In the genomic region with DNA sequence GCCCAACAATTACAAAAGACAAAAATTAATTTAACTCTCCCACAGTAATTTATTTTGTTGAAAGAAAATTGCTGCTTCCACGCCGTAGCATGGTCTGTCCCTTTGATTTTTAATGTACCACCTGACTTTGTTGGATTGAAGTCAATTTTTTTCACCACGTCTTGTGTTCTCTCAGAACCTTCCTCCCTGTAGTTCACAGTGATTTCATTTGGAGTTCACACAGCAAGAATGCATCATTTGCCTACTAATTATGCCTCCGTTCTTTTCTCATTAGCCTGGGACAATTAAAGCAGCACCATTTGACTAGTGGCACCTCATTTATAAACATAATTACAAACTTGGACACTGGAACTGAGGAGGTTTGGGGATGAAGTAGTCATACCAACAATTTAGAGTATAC, we compare ENCODE assay signal across 25 mouse cellular contexts.
DNase-seq lines count a peak whose midpoint lies in the region; ATAC-seq and TF ChIP-seq lines count a peak whose summit lies in the region.
"Had no signal": no experiment of that assay in that cellular context is flagged by ENCODE, and none has a peak within 500 bp of the region (broad histone marks: within the 10 kb centered on the region; RNA-seq: fewer than 3 reads in every experiment).

No protein-coding gene starts in this region.

- H3K36me3 ChIP-seq in midbrain, postnatal 0 days (ENCODE audit: insufficient read depth, low read length), result no peaks in the 10 kb centered on the region
- H3K36me3 ChIP-seq in midbrain, embryonic 13.5 days, result no peaks in the 10 kb centered on the region
- no peaks in the 10 kb centered on the region for H3K36me3 ChIP-seq in forebrain, embryonic 12.5 days (replicated peaks)
- no peaks in the 10 kb centered on the region for H3K36me3 ChIP-seq in forebrain, embryonic 16.5 days (ENCODE audit: control insufficient read depth, insufficient read depth)
- no peaks in the 10 kb centered on the region for H3K36me3 ChIP-seq in neural tube, embryonic 14.5 days (ENCODE audit: control insufficient read depth, insufficient read depth, low read length)
- no peaks in the 10 kb centered on the region for H3K36me3 ChIP-seq in kidney, embryonic 14.5 days (ENCODE audit: control insufficient read depth, insufficient read depth, low read length)
- H3K36me3 ChIP-seq: embryonic facial prominence, embryonic 12.5 days; heart, embryonic 10.5 days; limb, embryonic 15.5 days had no signal

- no peak overlapping the region for H3K9ac ChIP-seq in midbrain, postnatal 0 days (replicated peaks; ENCODE audit: low read length, poor library complexity, severe bottlenecking)
- no peak overlapping the region for H3K9ac ChIP-seq in midbrain, embryonic 13.5 days (replicated peaks)
- no peak overlapping the region for H3K9ac ChIP-seq in forebrain, embryonic 12.5 days
- H3K9ac ChIP-seq in forebrain, embryonic 16.5 days (replicated peaks; ENCODE audit: low read depth, low read length), result no peak overlapping the region
- no peak overlapping the region for H3K9ac ChIP-seq in neural tube, embryonic 14.5 days (replicated peaks; ENCODE audit: low read depth, low read length)
- no peak overlapping the region for H3K9ac ChIP-seq in kidney, embryonic 14.5 days (ENCODE audit: low read depth, low read length)
- H3K9ac ChIP-seq: embryonic facial prominence, embryonic 12.5 days; limb, embryonic 15.5 days; liver, embryonic 14.5 days; lung, embryonic 14.5 days had no signal

- no peak for TF ChIP-seq CTCF in midbrain, postnatal 0 days (IDR thresholded peaks at IDR 0.05)

- no peaks in the 10 kb centered on the region for H3K4me1 ChIP-seq in midbrain, postnatal 0 days (ENCODE audit: insufficient read depth, low read length)
- H3K4me1 ChIP-seq in midbrain, embryonic 13.5 days (replicated peaks), result no peaks in the 10 kb centered on the region
- H3K4me1 ChIP-seq in forebrain, embryonic 12.5 days, result no peaks in the 10 kb centered on the region
- H3K4me1 ChIP-seq in forebrain, embryonic 16.5 days (replicated peaks; ENCODE audit: control insufficient read depth, insufficient read depth, low read length), result no peaks in the 10 kb centered on the region
- H3K4me1 ChIP-seq in neural tube, embryonic 14.5 days (ENCODE audit: control insufficient read depth, insufficient read depth, low read length), result no peaks in the 10 kb centered on the region
- no peaks in the 10 kb centered on the region for H3K4me1 ChIP-seq in kidney, embryonic 14.5 days (ENCODE audit: control insufficient read depth, insufficient read depth, low read length)
- H3K4me1 ChIP-seq: embryonic facial prominence, embryonic 12.5 days; heart, embryonic 10.5 days; limb, embryonic 15.5 days; megakaryocyte, embryonic 14.5 days had no signal

- no peak overlapping the region for H3K27ac ChIP-seq in midbrain, postnatal 0 days (ENCODE audit: low read depth, low read length)
- no peak overlapping the region for H3K27ac ChIP-seq in midbrain, embryonic 13.5 days
- H3K27ac ChIP-seq in forebrain, embryonic 12.5 days, result no peak overlapping the region
- no peak overlapping the region for H3K27ac ChIP-seq in forebrain, embryonic 16.5 days (ENCODE audit: low read length)
- H3K27ac ChIP-seq in neural tube, embryonic 14.5 days (ENCODE audit: low read depth, low read length), result no peak overlapping the region
- H3K27ac ChIP-seq in kidney, embryonic 14.5 days (ENCODE audit: low read depth, low read length), result no peak overlapping the region
- H3K27ac ChIP-seq: embryonic facial prominence, embryonic 12.5 days; heart, embryonic 10.5 days; kidney, postnatal 0 days; left cerebral cortex, adult 2 months; limb, embryonic 15.5 days; liver, embryonic 14.5 days; stomach, postnatal 0 days had no signal

- no peak overlapping the region for H3K4me2 ChIP-seq in midbrain, postnatal 0 days (ENCODE audit: low read depth, low read length, poor library complexity, severe bottlenecking)
- H3K4me2 ChIP-seq in midbrain, embryonic 13.5 days (replicated peaks), result no peak overlapping the region
- H3K4me2 ChIP-seq in forebrain, embryonic 12.5 days, result no peak overlapping the region
- no peak overlapping the region for H3K4me2 ChIP-seq in forebrain, embryonic 16.5 days (ENCODE audit: low read length)
- H3K4me2 ChIP-seq in neural tube, embryonic 14.5 days (ENCODE audit: low read depth, low read length), result no peak overlapping the region
- H3K4me2 ChIP-seq in kidney, embryonic 14.5 days (replicated peaks; ENCODE audit: low read depth, low read length), result no peak overlapping the region
- H3K4me2 ChIP-seq: embryonic facial prominence, embryonic 12.5 days; limb, embryonic 15.5 days; lung, embryonic 14.5 days had no signal

- no peak overlapping the region for H3K4me3 ChIP-seq in midbrain, postnatal 0 days (ENCODE audit: low read depth, low read length)
- H3K4me3 ChIP-seq in midbrain, embryonic 13.5 days (replicated peaks), result no peak overlapping the region
- H3K4me3 ChIP-seq in forebrain, embryonic 12.5 days (replicated peaks), result no peak overlapping the region
- H3K4me3 ChIP-seq in forebrain, embryonic 16.5 days (replicated peaks; ENCODE audit: low read length), result no peak overlapping the region
- no peak overlapping the region for H3K4me3 ChIP-seq in neural tube, embryonic 14.5 days (ENCODE audit: low read depth, low read length)
- no peak overlapping the region for H3K4me3 ChIP-seq in kidney, embryonic 14.5 days (ENCODE audit: low read length)
- H3K4me3 ChIP-seq: embryonic facial prominence, embryonic 12.5 days; heart, embryonic 10.5 days; left cerebral cortex, adult 2 months; limb, embryonic 15.5 days; megakaryocyte, embryonic 14.5 days had no signal

- intact Hi-C loops in heart, postnatal 14 days (cut with DNase I), result no loop called here

- no peaks in the 10 kb centered on the region for H3K27me3 ChIP-seq in midbrain, postnatal 0 days (ENCODE audit: insufficient read depth, low read length)
- H3K27me3 ChIP-seq in midbrain, embryonic 13.5 days, result no peaks in the 10 kb centered on the region
- no peaks in the 10 kb centered on the region for H3K27me3 ChIP-seq in forebrain, embryonic 12.5 days
- H3K27me3 ChIP-seq in forebrain, embryonic 16.5 days (replicated peaks; ENCODE audit: control insufficient read depth, insufficient read depth, low read length), result no peaks in the 10 kb centered on the region
- no peaks in the 10 kb centered on the region for H3K27me3 ChIP-seq in neural tube, embryonic 14.5 days (ENCODE audit: control insufficient read depth, insufficient read depth, low read length)
- H3K27me3 ChIP-seq in kidney, embryonic 14.5 days (ENCODE audit: control insufficient read depth, insufficient read depth, low read length), result no peaks in the 10 kb centered on the region
- H3K27me3 ChIP-seq: embryonic facial prominence, embryonic 12.5 days; limb, embryonic 15.5 days; megakaryocyte, embryonic 14.5 days had no signal

- ATAC-seq in midbrain, postnatal 0 days (ENCODE audit: low FRiP score), result no peak
- ATAC-seq in midbrain, embryonic 13.5 days, result no peak
- ATAC-seq in forebrain, embryonic 12.5 days (ENCODE audit: low FRiP score), result peak; percentile 58; the same call in 1 of the 2 replicates
- peak; percentile 77 for ATAC-seq in forebrain, embryonic 16.5 days
- peak; percentile 56; the same call in 1 of the 2 replicates for ATAC-seq in neural tube, embryonic 14.5 days (ENCODE audit: low read depth)
- ATAC-seq in kidney, embryonic 14.5 days (ENCODE audit: low FRiP score, low TSS enrichment), result no peak
- ATAC-seq: activated CD4-positive, CD25-positive, alpha-beta regulatory T cell, adult 4 months; midbrain, embryonic 16.5 days had no signal

- no peaks in the 10 kb centered on the region for H3K9me3 ChIP-seq in midbrain, postnatal 0 days (ENCODE audit: low read length)
- no peaks in the 10 kb centered on the region for H3K9me3 ChIP-seq in midbrain, embryonic 13.5 days
- H3K9me3 ChIP-seq in forebrain, embryonic 12.5 days, result no peaks in the 10 kb centered on the region
- no peaks in the 10 kb centered on the region for H3K9me3 ChIP-seq in forebrain, embryonic 16.5 days (ENCODE audit: control insufficient read depth, low read length)
- no peaks in the 10 kb centered on the region; the same call in 1 of the 2 replicates for H3K9me3 ChIP-seq in neural tube, embryonic 14.5 days (ENCODE audit: control insufficient read depth, low read length)
- H3K9me3 ChIP-seq in kidney, embryonic 14.5 days (ENCODE audit: control insufficient read depth, low read length), result no peaks in the 10 kb centered on the region
- H3K9me3 ChIP-seq: embryonic facial prominence, embryonic 12.5 days; heart, embryonic 10.5 days; limb, embryonic 15.5 days; megakaryocyte, embryonic 14.5 days had no signal

- WGBS in midbrain, postnatal 0 days, result 66% methylated on average over 4 of the region's 4 CpGs
- 82% methylated on average over 4 of the region's 4 CpGs for WGBS in midbrain, embryonic 13.5 days
- 56% methylated on average over 4 of the region's 4 CpGs for WGBS in forebrain, embryonic 12.5 days
- 12% methylated on average over 4 of the region's 4 CpGs for WGBS in forebrain, embryonic 16.5 days
- WGBS in neural tube, embryonic 14.5 days, result 32% methylated on average over 4 of the region's 4 CpGs
- WGBS in kidney, embryonic 14.5 days, result 78% methylated on average over 4 of the region's 4 CpGs

- DNase-seq in midbrain, postnatal 0 days (ENCODE audit: low spot score), result peak; percentile 46
- no peak for DNase-seq in heart, postnatal 14 days
- DNase-seq: adrenal gland, adult 8-10 months; cerebellum, adult 2 months; cerebellum, postnatal 25 days; kidney, adult 11 months; lung, embryonic 14.5 days; lung, postnatal 36 days; thymus, adult 2 months; thymus, postnatal 4 days had no signal

Comparison
In these comparisons a context has a peak if more than half of its experiments do, and no peak if none do; other contexts are left out.
1. ATAC-seq: peak in forebrain, embryonic 12.5 days (single experiment), forebrain, embryonic 16.5 days (single experiment) and neural tube, embryonic 14.5 days (single experiment); none in midbrain, postnatal 0 days (single experiment), midbrain, embryonic 13.5 days (single experiment) and kidney, embryonic 14.5 days (single experiment).